Mouse (Mus musculus) E14TG2a.4 (cell line): ENCODE results near the gene Inca1.

Experiments used
- H3K27me3 ChIP-seq: 2 replicates; pipeline ENCODE4 v1.6.1; 2014; ENCODE audit warnings: low read length, control low read depth; ENCODE audit not compliant: insufficient read depth
- H3K36me3 ChIP-seq: 2 replicates; pipeline ENCODE4 v1.6.1; 2014; ENCODE audit warnings: low read length, control low read depth; ENCODE audit not compliant: insufficient read depth
- H3K4me1 ChIP-seq: replicated peaks from 2 replicates; pipeline ENCODE4 v1.6.1; 2014; ENCODE audit warnings: low read depth, low read length, control low read depth
- H3K4me3 ChIP-seq: replicated peaks from 2 replicates; pipeline ENCODE4 v1.5.1; 2014; ENCODE audit warnings: mild to moderate bottlenecking, low read length
- H3K9me3 ChIP-seq: 2 replicates; pipeline ENCODE4 v1.6.1; 2014; ENCODE audit warnings: low read length, control low read depth
- CTCF ChIP-seq: conservative IDR thresholded peaks from 2 replicates; pipeline ENCODE4 v1.5.1; 2014; ENCODE audit warnings: low read length
- NANOG ChIP-seq: IDR thresholded peaks from 2 replicates; pipeline ENCODE4 v1.6.1; 2014; ENCODE audit warnings: borderline replicate concordance, low read length, mixed read lengths
- POU5F1 ChIP-seq: IDR thresholded peaks from 2 replicates; pipeline ENCODE4 v1.6.1; 2014; ENCODE audit warnings: low read length, borderline replicate concordance

The Inca1 gene

GRCm38 (mm10) chr11:70693504-70693903, 6.5 kb downstream of the Inca1 start:
- TF ChIP-seq CTCF (no peak), NANOG (no peak), POU5F1 (no peak)
- peaks cover 6% of the 10 kb centered on the region for H3K4me1 ChIP-seq
- H3K9me3 ChIP-seq: no peaks in the 10 kb centered on the region

GRCm38 (mm10) chr11:70689578-70689977, 10.4 kb downstream of the Inca1 start:
- Histone ChIP-seq H3K4me3 (no peak overlapping the region), H3K9me3 (no peaks in the 10 kb centered on the region), H3K36me3 (peaks cover 11% of the 10 kb centered on the region; the same call in 1 of the 2 replicates), H3K27me3 (peaks cover 54% of the 10 kb centered on the region), H3K4me1 (peaks cover 25% of the 10 kb centered on the region)
- TF ChIP-seq CTCF (no peak), NANOG (no peak), POU5F1 (no peak)

More at GRCm38 (mm10) chr11:70693504-70693903, 6.5 kb downstream of the Inca1 start:
- Histone ChIP-seq H3K4me3 (no peak overlapping the region), H3K27me3 (peaks cover 31% of the 10 kb centered on the region), H3K36me3 (no peaks in the 10 kb centered on the region)

- TF ChIP-seq NANOG (no peak), CTCF (no peak), POU5F1 (no peak)
- H3K4me3 ChIP-seq: peak overlapping the region; percentile 97
- peaks cover 63% of the 10 kb centered on the region for H3K27me3 ChIP-seq
- peaks cover 34% of the 10 kb centered on the region for H3K4me1 ChIP-seq
- H3K36me3 ChIP-seq: peaks cover 20% of the 10 kb centered on the region
- H3K9me3 ChIP-seq: no peaks in the 10 kb centered on the region
Measured at GRCm38 (mm10) chr11:70688372-70688771, 11.6 kb downstream of the Inca1 start.

- H3K27me3 ChIP-seq: peaks cover 67% of the 10 kb centered on the region
- peaks cover 40% of the 10 kb centered on the region for H3K4me1 ChIP-seq
- H3K9me3 ChIP-seq: no peaks in the 10 kb centered on the region
- peaks cover 25% of the 10 kb centered on the region for H3K36me3 ChIP-seq
- H3K4me3 ChIP-seq: peak within 1 kb of the TSS; percentile 97
- TF ChIP-seq NANOG: no peak
- no peak for TF ChIP-seq CTCF
- TF ChIP-seq POU5F1: no peak
Measured at GRCm38 (mm10) chr11:70687601-70688199, 12.3 kb downstream of the Inca1 start, which contains the start of gene Camta2. Camta2 (minus strand) TSS chr11:70688105.

- Histone ChIP-seq H3K9me3 (no peaks in the 10 kb centered on the region), H3K27me3 (peaks cover 64% of the 10 kb centered on the region), H3K4me1 (peaks cover 47% of the 10 kb centered on the region), H3K36me3 (peaks cover 25% of the 10 kb centered on the region), H3K4me3 (peak overlapping the region; percentile 97)
- no peak for TF ChIP-seq CTCF
- TF ChIP-seq NANOG: no peak
- TF ChIP-seq POU5F1: no peak
Measured at GRCm38 (mm10) chr11:70686901-70687566, 12.9 kb downstream of the Inca1 start.

GRCm38 (mm10) chr11:70683640-70684039, 16.3 kb downstream of the Inca1 start:
- peaks cover 34% of the 10 kb centered on the region for H3K36me3 ChIP-seq
- peaks cover 65% of the 10 kb centered on the region for H3K4me1 ChIP-seq
- H3K27me3 ChIP-seq: peaks cover 42% of the 10 kb centered on the region
- TF ChIP-seq CTCF (no peak), POU5F1 (no peak), NANOG (no peak)
- H3K4me3 ChIP-seq: no peak overlapping the region
- H3K9me3 ChIP-seq: no peaks in the 10 kb centered on the region

- Histone ChIP-seq H3K36me3 (peaks cover 34% of the 10 kb centered on the region), H3K9me3 (no peaks in the 10 kb centered on the region), H3K4me3 (peak overlapping the region; percentile 66), H3K4me1 (peaks cover 64% of the 10 kb centered on the region), H3K27me3 (peaks cover 35% of the 10 kb centered on the region)
- peak; percentile 47 for TF ChIP-seq CTCF
- TF ChIP-seq POU5F1: peak; percentile 58; the same call in 1 of the 2 replicates
- no peak for TF ChIP-seq NANOG
Measured at GRCm38 (mm10) chr11:70681897-70682581, 17.9 kb downstream of the Inca1 start.

- Histone ChIP-seq H3K36me3 (peaks cover 34% of the 10 kb centered on the region), H3K27me3 (peaks cover 30% of the 10 kb centered on the region), H3K9me3 (no peaks in the 10 kb centered on the region), H3K4me1 (peaks cover 55% of the 10 kb centered on the region), H3K4me3 (peak overlapping the region; percentile 66)
- TF ChIP-seq CTCF (no peak), NANOG (no peak), POU5F1 (no peak)
Measured at GRCm38 (mm10) chr11:70681170-70681569, 18.8 kb downstream of the Inca1 start.
